Mouse (Mus musculus) ES-CJ7 (cell line): ENCODE results near the gene Zhx3.
A peak's percentile ranks its signal among the peaks of the same experiment; 100 is the strongest.

Experiments used
- DNase-seq: peaks from one replicate; pipeline ENCODE4 v3.0.0; 2011; ENCODE audit warnings: low read depth, low spot score

Zhx3 gene

DNA sequence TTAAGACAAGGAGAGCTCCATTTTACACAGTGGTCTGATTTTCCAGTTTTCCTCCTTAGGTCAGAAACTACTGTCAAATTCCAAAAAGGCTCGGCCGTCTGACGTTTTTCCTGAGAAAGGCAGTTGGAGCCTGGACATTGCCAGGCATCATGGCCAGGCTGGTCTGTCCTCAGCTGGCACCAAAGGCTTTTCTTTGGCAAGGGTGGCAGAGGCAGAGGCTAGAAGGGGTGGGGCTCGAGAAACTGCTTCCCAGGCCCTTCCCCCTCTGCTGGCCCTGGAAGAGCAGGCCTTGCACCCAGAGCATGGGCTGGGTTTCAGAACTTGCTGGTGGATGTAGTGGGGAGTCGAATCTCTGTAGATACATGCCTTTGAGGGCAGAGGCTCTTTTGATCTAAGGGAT is 9.6 kb upstream of the Zhx3 start:
- no peak for DNase-seq

- DNase-seq: no peak
Observed at GRCm38 (mm10) chr2:160881462-160882101, 8.8 kb upstream of the Zhx3 start.

GRCm38 (mm10) chr2:160880453-160881195 is 7.8 kb upstream of the Zhx3 start, which contains the start of gene Lpin3:
Gene Lpin3 (plus strand): TSS chr2:160880670.
- DNase-seq: no peak

DNA sequence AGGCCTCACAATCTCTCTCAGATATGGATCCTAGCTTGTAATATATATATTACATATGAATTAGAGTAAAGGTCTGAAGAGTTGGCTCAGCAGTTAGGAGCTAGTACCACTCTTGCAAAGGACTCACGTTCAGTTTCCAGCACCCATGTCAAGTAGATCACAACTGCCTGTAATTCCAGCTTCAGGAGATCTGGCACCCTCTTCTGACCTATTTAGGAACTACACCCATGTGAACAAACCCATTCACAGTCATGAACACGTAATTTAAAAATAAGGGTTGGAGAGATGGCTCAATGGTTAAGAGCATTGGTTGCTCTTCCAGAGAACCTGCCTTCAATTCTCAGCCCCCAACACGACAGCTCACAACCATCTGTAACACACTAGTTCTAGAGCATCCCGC is 3.3 kb upstream of the Zhx3 start:
- DNase-seq: peak; percentile 74

DNA sequence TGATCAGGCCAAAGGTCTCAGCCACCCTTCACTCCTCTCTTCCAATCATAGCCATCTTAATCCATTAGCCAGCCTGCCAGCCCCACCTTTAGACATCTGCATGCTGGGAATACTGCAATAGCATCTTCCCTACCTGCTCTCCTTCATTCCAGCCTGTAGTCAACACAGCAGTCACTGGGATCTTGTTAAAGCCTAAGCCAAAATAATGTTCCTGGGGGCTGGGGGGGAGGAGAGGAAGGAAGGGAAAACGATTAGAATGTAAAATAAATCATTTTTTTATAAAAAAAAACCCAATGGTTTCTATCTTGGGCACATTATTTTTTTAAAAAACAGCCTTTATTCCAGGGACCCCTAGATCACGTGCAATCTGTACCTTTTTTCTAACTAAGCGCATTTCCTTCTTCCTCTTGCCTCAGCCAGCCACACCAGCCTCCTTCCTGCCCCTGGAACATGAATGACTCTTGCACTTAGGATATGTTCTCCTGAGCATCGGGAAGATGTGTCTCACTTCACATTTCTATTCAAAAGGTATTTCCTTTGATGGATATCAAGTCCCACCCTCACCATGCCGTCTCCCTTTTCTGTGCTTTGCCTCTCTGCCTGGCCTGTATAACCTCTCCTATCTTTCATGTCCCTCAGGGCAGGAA is 1.6 kb upstream of the Zhx3 start:
- DNase-seq: no peak

DNA sequence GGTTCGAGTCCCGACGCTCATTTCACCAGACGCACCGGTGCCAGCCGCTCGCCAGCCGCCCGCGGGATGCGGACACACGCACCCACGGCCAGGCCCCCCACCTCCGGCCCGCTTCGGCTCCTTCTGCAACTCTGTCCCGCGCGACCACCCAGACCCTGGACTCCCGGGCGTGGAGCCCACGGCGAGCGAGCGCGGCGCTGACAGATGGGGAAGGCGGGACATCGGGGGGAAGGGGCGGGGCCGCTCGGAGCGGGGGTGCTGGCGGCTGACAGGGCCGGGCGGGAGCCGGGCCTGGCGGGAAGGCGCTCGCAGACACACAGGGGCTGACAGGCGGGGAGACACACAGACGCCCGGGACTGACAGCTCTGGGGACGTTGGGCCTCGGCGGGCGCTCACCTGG is 403 bp downstream of the Zhx3 start:
- peak; percentile 13 for DNase-seq

DNA sequence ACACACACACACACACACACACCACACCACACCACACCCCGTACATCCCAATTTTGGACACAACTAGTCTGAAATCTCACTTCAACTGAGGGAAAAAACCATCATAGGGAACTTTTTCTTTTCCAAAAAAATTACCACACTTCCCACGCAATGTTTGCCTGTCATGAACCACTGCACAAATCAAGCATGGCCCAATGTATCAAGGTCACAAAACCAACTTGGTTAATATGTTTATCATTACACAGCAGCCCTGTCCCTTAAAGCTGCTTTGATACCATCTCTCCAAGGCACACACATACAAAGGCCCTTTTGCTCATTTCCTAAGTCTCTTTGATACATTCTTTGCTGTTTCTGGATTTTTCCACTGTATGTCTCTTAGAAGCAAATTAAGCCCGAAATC is 1.5 kb downstream of the Zhx3 start:
- no peak for DNase-seq

- DNase-seq: no peak
Observed at GRCm38 (mm10) chr2:160869446-160869845, 3.4 kb downstream of the Zhx3 start.

DNA sequence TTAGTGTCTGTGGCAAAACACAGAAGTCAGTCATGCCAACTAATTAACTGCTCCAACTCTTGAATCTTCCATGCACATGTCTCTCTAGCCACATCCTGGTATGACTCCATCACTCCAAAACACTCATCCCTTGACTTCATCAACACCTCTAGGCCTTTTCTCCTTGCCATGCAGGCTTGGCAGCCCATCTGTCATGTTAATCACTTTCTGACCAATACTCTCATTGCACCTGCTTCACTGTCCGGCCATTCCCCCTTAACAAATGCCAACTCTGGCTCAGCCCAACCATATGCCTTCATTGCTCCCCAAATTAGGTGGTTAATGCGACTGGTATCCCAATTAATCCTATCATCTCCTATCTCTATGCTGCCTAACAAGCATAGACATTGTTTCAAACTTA is 7.5 kb downstream of the Zhx3 start:
- DNase-seq: no peak

GRCm38 (mm10) chr2:160864112-160864511 is 8.7 kb downstream of the Zhx3 start:
- DNase-seq: no peak

- no peak for DNase-seq
Observed at GRCm38 (mm10) chr2:160860363-160860762, 12.4 kb downstream of the Zhx3 start.

DNA sequence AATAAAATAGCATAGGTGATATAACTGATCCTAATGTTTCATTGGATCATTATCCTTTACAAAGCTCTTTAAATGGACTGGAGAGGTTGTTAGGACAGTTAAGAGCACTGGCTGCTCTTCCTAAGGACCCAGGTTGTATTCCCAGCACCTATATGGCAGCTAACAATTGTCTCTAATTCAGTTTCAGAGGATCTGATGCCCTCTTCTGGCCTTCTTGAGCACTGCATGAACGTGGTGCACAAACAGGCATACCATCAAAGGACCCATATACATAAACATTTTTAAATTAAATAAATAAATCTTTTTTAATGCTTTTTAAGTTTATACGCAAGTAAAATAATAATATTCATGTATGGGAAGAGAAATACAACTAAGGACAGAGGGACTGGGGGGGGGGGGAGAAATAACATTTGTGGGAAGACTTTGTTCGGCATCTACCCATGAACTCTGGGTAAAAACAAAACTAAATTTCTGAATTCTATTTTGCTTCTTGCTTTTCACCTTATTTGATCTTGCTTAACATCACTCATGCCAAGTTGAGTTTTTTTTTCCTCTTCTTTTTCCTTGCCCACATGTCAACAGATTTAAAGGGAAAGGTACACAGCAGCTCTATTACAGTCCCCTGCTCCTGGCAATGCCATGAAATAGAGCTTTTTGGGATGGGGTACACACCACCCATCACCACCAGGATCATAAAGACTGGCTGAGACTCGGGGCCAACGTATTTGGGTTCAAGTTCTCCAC is 16.3 kb downstream of the Zhx3 start:
- DNase-seq: peak; percentile 36

GRCm38 (mm10) chr2:160854687-160855086 is 18.1 kb downstream of the Zhx3 start:
- DNase-seq: no peak

- DNase-seq: no peak
Observed at GRCm38 (mm10) chr2:160850360-160850759, 22.4 kb downstream of the Zhx3 start.

DNA sequence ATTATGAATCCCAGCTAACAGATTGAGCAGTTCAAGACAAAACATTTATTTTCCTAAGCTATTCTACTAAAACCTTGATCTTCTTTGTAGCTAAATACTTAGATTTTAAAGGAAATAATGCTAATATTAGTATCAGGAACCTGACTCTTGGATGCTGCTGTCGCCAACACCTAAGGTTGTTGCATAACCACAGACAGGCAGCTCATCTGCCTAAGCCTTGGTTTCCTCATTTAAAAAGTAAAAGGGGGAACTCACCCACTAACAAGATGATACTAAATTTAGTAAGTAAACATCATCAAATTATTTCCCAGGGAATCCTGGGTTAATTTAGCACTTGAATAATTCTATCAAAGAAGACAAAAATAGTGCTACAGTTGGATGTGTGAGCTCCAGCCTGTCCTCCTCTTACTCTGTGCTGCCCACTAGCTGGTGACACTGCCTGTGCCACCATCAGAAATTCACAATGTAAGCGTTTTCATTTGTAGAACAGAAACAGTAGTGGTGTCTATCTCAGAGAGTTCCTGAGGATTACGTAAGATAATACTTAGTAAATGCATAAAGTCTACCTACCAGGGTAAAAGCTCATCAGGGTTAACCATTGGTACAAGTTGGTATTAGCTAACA is 23.1 kb downstream of the Zhx3 start:
- DNase-seq: no peak

GRCm38 (mm10) chr2:160848186-160848585 is 24.6 kb downstream of the Zhx3 start:
- DNase-seq: no peak

DNA sequence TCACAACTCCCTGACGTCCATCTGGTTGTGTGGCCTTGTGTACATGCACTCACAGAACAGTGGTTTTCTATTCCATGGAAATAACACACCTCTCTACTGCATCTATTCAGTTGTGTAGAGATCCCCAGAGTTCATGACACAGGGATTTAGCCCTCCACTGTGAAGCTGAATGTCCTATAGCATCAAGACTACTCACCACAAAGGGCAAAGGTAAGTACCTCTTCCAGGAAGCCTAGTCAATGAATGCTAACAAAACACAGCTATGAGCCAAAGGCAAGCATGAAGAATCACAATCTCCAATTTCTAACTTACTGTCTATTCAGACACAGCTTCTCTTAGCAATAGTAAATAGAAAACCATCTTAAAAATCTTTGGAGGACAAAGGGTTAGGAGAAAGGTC is 25.1 kb downstream of the Zhx3 start:
- DNase-seq: no peak

- DNase-seq: no peak
Observed at GRCm38 (mm10) chr2:160840838-160841237, 32.0 kb downstream of the Zhx3 start.

- no peak for DNase-seq
Observed at GRCm38 (mm10) chr2:160810802-160811201, 62.0 kb downstream of the Zhx3 start.

GRCm38 (mm10) chr2:160810376-160810775 is 62.4 kb downstream of the Zhx3 start:
- DNase-seq: no peak

GRCm38 (mm10) chr2:160806091-160806521 is 66.7 kb downstream of the Zhx3 start:
- DNase-seq: no peak
